Mouse (Mus musculus): ENCODE measurements around the gene Ccl24. TPM values are rescaled to one million over a fixed set of nuclear protein-coding genes. Genes with fewer than 3 reads are reported as not detected.

Ccl24 gene
- polyA plus RNA-seq, 1 experiment from 2014 or later: 3.5 TPM

DNA sequence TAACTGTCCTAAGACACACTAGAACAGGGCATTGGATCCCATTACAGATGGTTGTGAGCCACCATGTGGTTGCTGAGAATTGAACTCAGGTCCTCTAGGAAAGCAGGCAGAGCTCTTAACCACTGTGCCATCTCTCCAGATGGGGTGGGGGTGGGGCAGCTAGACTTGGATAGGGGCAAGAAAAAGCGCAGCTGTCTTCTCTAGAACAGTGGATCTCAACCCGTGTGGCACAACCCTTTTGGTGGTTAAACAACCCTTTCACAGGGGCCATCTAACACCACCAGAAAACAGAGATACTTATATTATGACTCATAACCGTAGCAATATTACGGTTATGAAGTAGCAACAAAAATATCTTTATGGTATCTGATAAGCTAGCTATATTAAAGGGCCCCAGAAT, 14.9 kb upstream of the Ccl24 start:
- no peak for DNase-seq (ENCODE audit: low spot score)
- no peaks in the 10 kb centered on the region for H3K4me1 ChIP-seq (ENCODE audit: control insufficient read depth, insufficient read depth, low read length)
- H3K9me3 ChIP-seq (ENCODE audit: control insufficient read depth, low read length): no peaks in the 10 kb centered on the region
- H3K27ac ChIP-seq (replicated peaks; ENCODE audit: low read depth, low read length): no peak overlapping the region
- WGBS: 85% methylated on average over 4 of the region's 4 CpGs
- no peaks in the 10 kb centered on the region for H3K36me3 ChIP-seq (ENCODE audit: control insufficient read depth, insufficient read depth, low read length)
- no peak overlapping the region for H3K4me2 ChIP-seq (ENCODE audit: low read depth, low read length)
- H3K27me3 ChIP-seq (replicated peaks; ENCODE audit: control insufficient read depth, insufficient read depth, low read length): no peaks in the 10 kb centered on the region
- no peak overlapping the region for H3K4me3 ChIP-seq (ENCODE audit: low read depth, low read length)
- ATAC-seq (ENCODE audit: low read depth): no peak
- H3K9ac ChIP-seq (ENCODE audit: low read depth, low read length): no peak overlapping the region

DNA sequence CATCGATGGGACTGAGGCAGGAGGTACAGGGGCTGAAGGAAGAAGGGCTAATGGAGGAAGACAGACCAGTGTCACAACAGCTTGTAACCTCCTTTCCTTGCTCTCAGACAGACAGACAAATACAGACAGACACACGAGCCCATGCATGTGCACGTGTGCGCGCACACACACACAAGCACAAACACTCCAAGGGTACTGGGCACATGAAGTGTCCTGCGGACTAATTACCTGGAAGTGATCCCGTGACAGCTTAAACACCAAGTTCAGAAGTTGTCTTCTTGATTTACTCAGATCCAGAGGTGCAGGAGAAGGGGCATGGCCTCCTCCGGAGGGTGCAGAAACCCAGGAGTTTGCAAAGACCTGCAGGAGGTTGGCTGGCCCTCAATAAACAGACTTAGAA, 12.8 kb upstream of the Ccl24 start:
- 81% methylated on average over 8 of the region's 8 CpGs for WGBS
- ATAC-seq (ENCODE audit: low read depth) (no peak), DNase-seq (ENCODE audit: low spot score) (no peak)
- no peak overlapping the region for H3K27ac ChIP-seq (replicated peaks; ENCODE audit: low read depth, low read length)
- no peak overlapping the region for H3K4me2 ChIP-seq (ENCODE audit: low read depth, low read length)
- H3K4me3 ChIP-seq (ENCODE audit: low read depth, low read length): no peak overlapping the region
- no peaks in the 10 kb centered on the region for H3K36me3 ChIP-seq (ENCODE audit: control insufficient read depth, insufficient read depth, low read length)
- H3K9ac ChIP-seq (ENCODE audit: low read depth, low read length): no peak overlapping the region
- no peaks in the 10 kb centered on the region for H3K9me3 ChIP-seq (ENCODE audit: control insufficient read depth, low read length)
- H3K27me3 ChIP-seq (replicated peaks; ENCODE audit: control insufficient read depth, insufficient read depth, low read length): no peaks in the 10 kb centered on the region
- no peaks in the 10 kb centered on the region for H3K4me1 ChIP-seq (ENCODE audit: control insufficient read depth, insufficient read depth, low read length)

DNA sequence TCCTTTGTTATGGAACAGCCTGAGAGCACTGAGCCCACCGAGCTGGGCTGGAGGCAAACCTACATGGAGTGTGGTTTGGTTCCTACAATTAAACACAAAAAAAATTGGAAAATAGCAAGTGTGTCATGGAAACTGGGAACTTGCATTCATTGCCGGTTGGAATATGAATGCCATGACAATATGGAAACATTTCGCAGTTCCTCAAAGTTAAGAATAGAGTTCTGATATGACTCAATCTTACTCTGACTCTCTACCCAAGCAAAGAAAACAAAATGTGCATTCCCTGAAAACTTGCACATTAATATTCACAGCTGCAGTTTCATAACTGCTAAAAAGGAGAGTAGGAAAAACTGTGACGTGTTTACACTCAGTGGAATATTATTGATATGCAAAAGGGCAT, 9.5 kb upstream of the Ccl24 start:
- Histone ChIP-seq H3K36me3 (ENCODE audit: control insufficient read depth, insufficient read depth, low read length) (no peaks in the 10 kb centered on the region), H3K4me2 (ENCODE audit: low read depth, low read length) (no peak overlapping the region), H3K27me3 (replicated peaks; ENCODE audit: control insufficient read depth, insufficient read depth, low read length) (no peaks in the 10 kb centered on the region), H3K4me3 (ENCODE audit: low read depth, low read length) (no peak overlapping the region), H3K9me3 (ENCODE audit: control insufficient read depth, low read length) (no peaks in the 10 kb centered on the region), H3K4me1 (ENCODE audit: control insufficient read depth, insufficient read depth, low read length) (no peaks in the 10 kb centered on the region), H3K27ac (replicated peaks; ENCODE audit: low read depth, low read length) (no peak overlapping the region), H3K9ac (ENCODE audit: low read depth, low read length) (no peak overlapping the region)
- 86% methylated on average over 4 of the region's 4 CpGs for WGBS
- no peak for DNase-seq (ENCODE audit: low spot score)
- ATAC-seq (ENCODE audit: low read depth): no peak

DNA sequence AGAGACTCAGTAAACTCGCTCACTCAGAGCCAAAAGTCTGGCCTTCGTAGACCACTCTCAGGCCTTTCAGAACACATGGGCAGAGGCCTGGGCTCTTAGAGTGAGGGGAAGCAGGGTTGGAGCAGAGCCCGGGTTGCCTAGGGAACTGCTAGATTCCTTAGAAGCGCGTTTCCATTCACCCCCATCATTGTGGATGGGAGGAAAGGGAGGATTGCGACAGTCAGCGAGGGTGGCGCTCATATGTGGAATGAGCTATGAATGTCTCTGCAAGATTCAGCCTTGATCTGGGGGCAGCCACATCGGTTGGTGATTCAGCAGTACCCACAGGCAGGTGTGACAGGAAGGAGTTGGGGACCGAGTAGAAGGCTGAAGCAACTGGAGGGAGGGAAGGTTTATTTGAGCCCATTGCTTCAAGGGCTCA, 6.5 kb upstream of the Ccl24 start:
- Histone ChIP-seq H3K27me3 (replicated peaks; ENCODE audit: control insufficient read depth, insufficient read depth, low read length) (no peaks in the 10 kb centered on the region), H3K4me1 (ENCODE audit: control insufficient read depth, insufficient read depth, low read length) (no peaks in the 10 kb centered on the region), H3K27ac (replicated peaks; ENCODE audit: low read depth, low read length) (no peak overlapping the region), H3K4me3 (ENCODE audit: low read depth, low read length) (no peak overlapping the region), H3K4me2 (ENCODE audit: low read depth, low read length) (no peak overlapping the region), H3K9ac (ENCODE audit: low read depth, low read length) (no peak overlapping the region), H3K9me3 (ENCODE audit: control insufficient read depth, low read length) (no peaks in the 10 kb centered on the region), H3K36me3 (ENCODE audit: control insufficient read depth, insufficient read depth, low read length) (no peaks in the 10 kb centered on the region)
- ATAC-seq (ENCODE audit: low read depth): no peak
- 85% methylated on average over 10 of the region's 10 CpGs for WGBS
- DNase-seq (ENCODE audit: low spot score): no peak

DNA sequence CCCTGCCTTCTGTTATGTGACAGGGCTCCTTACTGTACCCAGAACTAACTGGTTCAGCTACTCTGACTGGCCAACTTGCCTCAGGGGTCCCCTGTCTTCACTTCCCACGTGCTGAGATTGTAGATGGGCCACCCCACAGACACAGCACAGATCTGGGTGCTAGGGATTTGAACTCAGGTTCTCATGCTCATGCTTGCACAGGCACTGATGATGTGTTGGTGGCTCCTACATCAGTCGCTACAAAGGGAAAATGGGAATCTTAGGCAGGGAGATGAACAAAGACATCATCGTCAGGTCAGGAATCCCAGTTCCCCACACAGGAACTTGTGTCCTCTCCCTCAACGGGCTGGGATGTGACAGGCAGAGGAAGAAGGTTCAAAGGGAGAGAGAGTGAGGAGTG, 3.2 kb upstream of the Ccl24 start:
- DNase-seq (ENCODE audit: low spot score): no peak
- 65% methylated on average over 4 of the region's 4 CpGs for WGBS

DNA sequence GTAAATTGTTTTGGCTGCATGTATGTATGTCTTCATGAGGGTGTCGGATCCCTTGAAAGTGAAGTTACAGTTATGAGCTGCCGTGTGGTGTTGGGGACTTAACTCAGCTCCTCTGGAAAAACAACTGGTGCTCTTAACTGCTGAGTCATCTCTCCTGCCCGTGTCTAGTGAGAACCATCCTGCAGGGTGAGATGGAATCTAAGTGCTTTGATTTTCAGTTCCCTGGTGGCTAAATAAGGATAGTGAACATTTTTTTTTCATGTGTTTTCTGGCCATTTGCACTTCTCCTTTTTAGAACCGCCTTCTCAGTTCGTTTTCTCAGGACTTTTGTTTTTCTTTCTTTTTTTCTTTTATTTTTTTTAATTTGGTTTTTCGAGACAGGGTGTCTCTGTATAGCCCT, 4.2 kb downstream of the Ccl24 start:
- 65% methylated on average over 6 of the region's 6 CpGs for WGBS
- Histone ChIP-seq H3K9me3 (ENCODE audit: control insufficient read depth, low read length) (no peaks in the 10 kb centered on the region), H3K4me3 (ENCODE audit: low read depth, low read length) (no peak overlapping the region), H3K9ac (ENCODE audit: low read depth, low read length) (no peak overlapping the region), H3K27me3 (replicated peaks; ENCODE audit: control insufficient read depth, insufficient read depth, low read length) (no peaks in the 10 kb centered on the region), H3K27ac (replicated peaks; ENCODE audit: low read depth, low read length) (no peak overlapping the region), H3K4me1 (ENCODE audit: control insufficient read depth, insufficient read depth, low read length) (no peaks in the 10 kb centered on the region), H3K36me3 (ENCODE audit: control insufficient read depth, insufficient read depth, low read length) (no peaks in the 10 kb centered on the region), H3K4me2 (ENCODE audit: low read depth, low read length) (no peak overlapping the region)
- DNase-seq (ENCODE audit: low spot score): peak; percentile 21
- ATAC-seq (ENCODE audit: low read depth): no peak

More for the DNA sequence above, 3.2 kb upstream of the Ccl24 start:
- Histone ChIP-seq H3K9ac (ENCODE audit: low read depth, low read length) (no peak overlapping the region), H3K4me2 (ENCODE audit: low read depth, low read length) (no peak overlapping the region), H3K36me3 (ENCODE audit: control insufficient read depth, insufficient read depth, low read length) (no peaks in the 10 kb centered on the region), H3K9me3 (ENCODE audit: control insufficient read depth, low read length) (no peaks in the 10 kb centered on the region), H3K4me3 (ENCODE audit: low read depth, low read length) (no peak overlapping the region), H3K4me1 (ENCODE audit: control insufficient read depth, insufficient read depth, low read length) (no peaks in the 10 kb centered on the region), H3K27ac (replicated peaks; ENCODE audit: low read depth, low read length) (no peak overlapping the region), H3K27me3 (replicated peaks; ENCODE audit: control insufficient read depth, insufficient read depth, low read length) (no peaks in the 10 kb centered on the region)
- no peak for ATAC-seq (ENCODE audit: low read depth)

DNA sequence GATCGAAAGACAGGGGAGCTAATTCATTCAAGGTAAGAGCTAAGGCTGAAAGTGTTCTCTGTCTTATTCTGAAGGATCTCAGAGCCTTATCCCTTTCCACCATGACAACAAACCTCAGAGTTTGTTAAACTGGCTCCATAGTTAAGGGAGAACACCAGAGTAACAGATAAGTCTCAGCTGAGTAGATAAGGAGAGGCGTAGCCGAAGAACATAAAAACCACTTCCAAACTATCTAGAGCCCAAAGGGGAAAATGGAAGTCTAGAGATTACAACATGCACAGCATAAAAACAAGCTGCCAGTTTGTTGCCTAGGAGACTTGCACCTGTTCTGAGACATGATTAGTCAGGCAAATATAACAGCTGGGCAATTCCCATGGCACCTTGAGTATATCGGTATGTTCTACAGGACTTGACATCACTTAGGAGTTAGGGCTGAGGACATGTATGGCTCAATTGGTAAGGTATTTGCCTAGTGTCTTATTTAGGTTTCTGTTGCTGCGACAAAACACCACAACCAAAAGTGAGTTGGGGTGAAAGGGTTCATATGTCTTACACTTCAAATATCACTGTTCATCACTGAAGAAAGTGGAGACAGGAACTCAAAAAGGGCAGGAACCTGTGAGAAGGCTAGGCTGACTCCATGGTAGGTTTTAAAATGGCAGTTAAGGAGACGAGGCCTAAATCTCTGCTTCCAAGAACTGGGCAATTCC, 5.1 kb downstream of the Ccl24 start:
- Histone ChIP-seq H3K27ac (replicated peaks; ENCODE audit: low read depth, low read length) (no peak overlapping the region), H3K4me1 (ENCODE audit: control insufficient read depth, insufficient read depth, low read length) (no peaks in the 10 kb centered on the region), H3K4me2 (ENCODE audit: low read depth, low read length) (no peak overlapping the region), H3K9ac (ENCODE audit: low read depth, low read length) (no peak overlapping the region), H3K27me3 (replicated peaks; ENCODE audit: control insufficient read depth, insufficient read depth, low read length) (no peaks in the 10 kb centered on the region), H3K36me3 (ENCODE audit: control insufficient read depth, insufficient read depth, low read length) (no peaks in the 10 kb centered on the region), H3K9me3 (ENCODE audit: control insufficient read depth, low read length) (no peaks in the 10 kb centered on the region), H3K4me3 (ENCODE audit: low read depth, low read length) (no peak overlapping the region)
- DNase-seq (ENCODE audit: low spot score) (peak; percentile 19), ATAC-seq (ENCODE audit: low read depth) (no peak)
- 87% methylated on average over 6 of the region's 6 CpGs for WGBS

DNA sequence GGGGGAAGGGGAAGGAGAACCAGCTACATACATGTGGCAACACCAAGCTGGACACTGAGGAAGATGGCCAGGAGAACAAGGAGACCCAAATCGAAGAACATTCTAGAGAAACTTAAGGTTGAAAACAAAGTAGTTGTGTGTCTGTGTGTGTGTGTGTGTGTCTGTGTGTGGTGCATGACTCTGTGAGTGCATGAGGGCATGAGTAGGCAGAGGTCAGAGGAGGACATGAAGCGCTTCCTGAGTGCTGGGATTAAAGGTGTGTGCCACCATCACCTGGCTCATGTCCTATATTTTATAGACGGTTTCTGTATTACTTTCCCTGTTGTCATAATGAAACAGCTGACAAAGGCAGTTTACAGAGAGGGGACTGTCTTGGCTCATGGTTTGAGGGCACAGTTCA, 9.4 kb downstream of the Ccl24 start, which contains the start of gene Ccl26:
TSS of gene Ccl26 (minus strand) at position 101 of the 400 bp plus-strand sequence.
- ATAC-seq (ENCODE audit: low read depth): no peak
- WGBS: 89% methylated on average over 3 of the region's 3 CpGs

DNA sequence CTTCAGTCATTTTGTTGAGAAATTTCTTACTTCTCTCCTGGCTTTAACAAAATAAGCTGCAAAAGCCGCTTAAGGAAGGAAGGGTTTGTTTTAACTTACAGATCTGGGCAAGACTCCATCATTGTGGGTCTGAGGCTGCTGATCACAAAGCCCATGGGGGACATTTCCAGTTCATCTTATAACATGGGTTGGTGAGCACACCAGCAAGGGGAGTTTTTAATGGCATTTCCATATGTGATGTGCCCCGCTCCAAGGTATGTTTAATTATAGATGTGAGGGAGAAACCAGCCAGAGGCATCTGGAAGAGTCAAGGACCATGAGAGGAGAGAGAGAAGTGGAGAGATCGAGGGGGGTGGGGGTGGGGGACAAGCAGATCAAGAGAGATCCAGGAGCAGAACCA, 15.2 kb downstream of the Ccl24 start:
- H3K27me3 ChIP-seq (replicated peaks; ENCODE audit: control insufficient read depth, insufficient read depth, low read length): no peaks in the 10 kb centered on the region
- H3K27ac ChIP-seq (replicated peaks; ENCODE audit: low read depth, low read length): no peak overlapping the region; the same call in 1 of the 2 replicates
- H3K4me3 ChIP-seq (ENCODE audit: low read depth, low read length): no peak overlapping the region
- no peak overlapping the region for H3K9ac ChIP-seq (ENCODE audit: low read depth, low read length)
- peak; percentile 30 for DNase-seq (ENCODE audit: low spot score)
- no peaks in the 10 kb centered on the region for H3K4me1 ChIP-seq (ENCODE audit: control insufficient read depth, insufficient read depth, low read length)
- H3K9me3 ChIP-seq (ENCODE audit: control insufficient read depth, low read length): no peaks in the 10 kb centered on the region
- H3K4me2 ChIP-seq (ENCODE audit: low read depth, low read length): no peak overlapping the region
- H3K36me3 ChIP-seq (ENCODE audit: control insufficient read depth, insufficient read depth, low read length): no peaks in the 10 kb centered on the region
- 51% methylated on average over 3 of the region's 3 CpGs for WGBS
- ATAC-seq (ENCODE audit: low read depth): peak; percentile 33; the same call in 1 of the 2 replicates

More for the DNA sequence above, 9.4 kb downstream of the Ccl24 start, which contains the start of gene Ccl26:
- Histone ChIP-seq H3K9me3 (ENCODE audit: control insufficient read depth, low read length) (no peaks in the 10 kb centered on the region), H3K4me1 (ENCODE audit: control insufficient read depth, insufficient read depth, low read length) (no peaks in the 10 kb centered on the region), H3K4me2 (ENCODE audit: low read depth, low read length) (no peak within 1 kb of the TSS), H3K36me3 (ENCODE audit: control insufficient read depth, insufficient read depth, low read length) (no peaks in the 10 kb centered on the region), H3K27ac (replicated peaks; ENCODE audit: low read depth, low read length) (no peak within 1 kb of the TSS), H3K4me3 (ENCODE audit: low read depth, low read length) (no peak within 1 kb of the TSS), H3K27me3 (replicated peaks; ENCODE audit: control insufficient read depth, insufficient read depth, low read length) (no peaks in the 10 kb centered on the region), H3K9ac (ENCODE audit: low read depth, low read length) (no peak within 1 kb of the TSS)
- no peak for DNase-seq (ENCODE audit: low spot score)

All from embryonic facial prominence, embryonic 14.5 days (tissue).